Mouse (Mus musculus) embryonic fibroblast, embryonic 13.5 days (primary cell): ENCODE data around the gene Ryr2.

Experiments used
- CTCF ChIP-seq: IDR thresholded peaks from 2 replicates; pipeline ENCODE4 v1.5.1; 2011; ENCODE audit warnings: mild to moderate bottlenecking, control low read depth, low read length, moderate library complexity, borderline replicate concordance; ENCODE audit not compliant: insufficient read depth
- POLR2A ChIP-seq: IDR thresholded peaks from 2 replicates; pipeline ENCODE4 v1.6.1; 2011; ENCODE audit warnings: low read depth, mild to moderate bottlenecking, control low read depth, low read length, moderate library complexity

- TF ChIP-seq CTCF (no peak), POLR2A (no peak)
Measured at GRCm38 (mm10) chr13:11772173-11772572, 334.6 kb downstream of the Ryr2 start.
